Mouse (Mus musculus) embryo, embryonic 11.5 days (tissue): ENCODE results near the gene Pgbd5.
A peak's percentile ranks its signal among the peaks of the same experiment; 100 is the strongest.

Source experiments
- DNase-seq: peaks from one replicate; pipeline ENCODE4 v3.0.0-alpha.2; 2012; ENCODE audit warnings: low read depth, low spot score

Gene Pgbd5

DNA sequence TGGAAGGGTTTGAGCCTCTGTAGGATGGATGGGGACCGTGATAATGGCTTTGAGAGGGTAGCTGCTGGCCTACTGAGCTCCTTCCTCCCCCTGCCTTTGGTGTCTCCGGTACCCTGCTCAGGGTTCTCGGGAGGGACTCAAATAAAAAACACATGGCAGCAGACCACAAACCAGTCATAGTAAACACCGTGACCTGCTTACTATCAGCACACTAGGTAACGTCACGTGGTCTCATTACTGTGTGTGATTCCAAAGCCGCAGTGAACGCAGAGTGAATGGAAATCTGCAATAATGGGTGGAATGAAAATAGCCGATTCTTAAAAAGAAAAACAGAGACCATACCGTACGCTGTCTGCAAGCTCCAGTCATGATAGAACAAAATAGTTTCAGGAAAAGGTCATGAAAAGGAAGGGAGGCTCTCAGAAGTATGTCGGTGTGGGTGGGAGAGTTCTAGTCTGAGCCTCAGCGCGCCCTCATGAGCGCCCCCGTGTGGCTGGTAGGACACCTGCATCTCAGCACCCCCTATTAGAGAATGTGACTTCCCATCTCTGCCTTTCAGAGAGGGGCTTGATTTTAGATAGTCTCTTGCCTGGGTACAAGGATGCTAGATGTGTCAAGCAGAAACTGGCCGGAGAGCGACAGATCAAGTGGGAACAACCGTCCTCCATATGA is 92.5 kb downstream of the Pgbd5 start:
- peak; percentile 55 for DNase-seq

DNA sequence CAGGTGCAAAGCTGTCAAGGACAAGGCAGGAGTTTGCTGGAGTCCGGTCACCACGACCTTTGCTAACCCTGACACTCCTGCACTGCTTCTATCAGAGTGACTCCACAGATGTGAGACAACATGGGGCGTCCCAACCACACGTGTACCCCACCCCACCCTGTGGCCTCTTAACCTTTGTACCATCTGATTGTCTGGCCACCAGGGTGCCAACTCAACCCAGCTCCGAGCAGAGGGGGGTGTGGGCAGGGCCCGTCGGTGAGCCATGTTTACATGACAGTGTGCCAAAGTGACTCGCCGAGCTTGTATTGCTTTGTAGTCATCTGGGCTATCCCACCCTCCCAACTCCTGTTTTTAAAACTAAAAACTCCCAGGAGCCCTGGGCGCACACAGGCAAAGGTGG is 94.4 kb downstream of the Pgbd5 start:
- DNase-seq = no peak

DNA sequence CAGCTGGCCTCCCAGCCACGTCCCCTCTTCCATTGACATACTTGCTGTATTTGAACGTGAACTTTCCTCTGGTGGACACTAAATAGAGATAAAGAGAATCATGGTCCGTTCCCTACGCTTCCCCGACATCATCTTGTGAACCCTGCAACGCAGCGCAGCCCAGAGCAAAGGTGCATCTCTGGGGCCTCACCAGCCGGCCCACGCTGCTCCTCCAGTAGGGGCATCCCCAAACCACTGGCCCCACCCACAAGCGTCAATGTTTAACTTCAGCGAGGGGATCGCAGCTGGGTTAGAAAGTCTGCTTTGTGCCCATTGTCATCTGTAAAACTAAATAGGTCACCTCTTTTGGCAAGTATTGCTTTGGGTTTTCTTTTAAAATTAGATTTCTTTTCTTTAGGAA is 95.5 kb downstream of the Pgbd5 start:
- no peak for DNase-seq

DNA sequence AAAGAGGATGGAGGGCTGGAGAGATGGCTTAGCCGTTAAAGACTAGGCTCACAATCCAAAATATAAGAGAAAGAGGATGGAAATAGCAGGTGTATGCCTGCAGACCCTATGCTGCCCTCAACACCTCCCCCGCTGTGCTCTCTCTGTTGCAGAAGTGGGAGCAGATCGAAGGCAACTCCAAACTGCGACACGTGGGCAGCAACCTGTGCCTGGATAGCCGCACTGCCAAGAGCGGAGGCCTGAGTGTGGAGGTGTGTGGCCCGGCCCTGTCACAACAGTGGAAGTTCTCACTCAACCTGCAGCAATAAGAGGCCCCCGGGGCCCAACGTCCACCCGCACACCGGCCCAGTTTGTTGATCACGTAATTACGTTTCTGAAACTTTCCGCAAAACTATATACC is 96.3 kb downstream of the Pgbd5 start:
- no peak for DNase-seq

DNA sequence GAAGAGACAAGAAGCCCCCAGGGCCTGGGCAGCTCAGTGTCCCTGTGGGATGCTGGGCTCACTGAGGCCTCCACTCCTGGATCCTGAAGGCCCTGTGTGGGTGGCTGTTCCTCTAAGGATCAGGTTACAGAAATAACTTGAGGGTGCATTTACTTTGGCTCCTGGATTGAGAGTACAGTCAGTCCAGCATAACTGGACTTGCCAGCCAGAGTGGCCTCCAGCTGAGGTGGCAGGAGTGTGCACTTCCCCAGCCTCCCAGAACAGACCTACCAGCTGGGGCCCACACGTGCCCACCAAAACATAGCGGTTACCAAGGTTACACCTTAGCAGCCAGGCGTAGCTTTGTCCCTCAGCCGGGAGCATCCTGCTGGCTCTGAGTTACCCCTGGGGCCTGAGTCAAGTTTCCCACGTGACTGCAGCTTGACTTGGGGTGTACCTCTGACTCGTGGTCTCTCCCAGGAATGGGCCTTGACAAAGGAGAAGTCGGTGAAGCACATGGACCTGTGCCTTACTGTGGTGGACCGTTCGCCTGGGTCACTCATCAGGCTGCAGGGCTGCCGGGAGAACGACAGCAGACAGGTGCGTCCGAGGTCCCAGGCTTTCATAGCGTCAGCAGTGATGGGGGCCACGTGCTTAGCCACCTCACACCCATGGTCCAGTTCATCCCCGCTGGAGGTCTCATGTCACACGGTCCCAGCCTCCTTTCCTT is 98.9 kb downstream of the Pgbd5 start:
- DNase-seq = no peak

DNA sequence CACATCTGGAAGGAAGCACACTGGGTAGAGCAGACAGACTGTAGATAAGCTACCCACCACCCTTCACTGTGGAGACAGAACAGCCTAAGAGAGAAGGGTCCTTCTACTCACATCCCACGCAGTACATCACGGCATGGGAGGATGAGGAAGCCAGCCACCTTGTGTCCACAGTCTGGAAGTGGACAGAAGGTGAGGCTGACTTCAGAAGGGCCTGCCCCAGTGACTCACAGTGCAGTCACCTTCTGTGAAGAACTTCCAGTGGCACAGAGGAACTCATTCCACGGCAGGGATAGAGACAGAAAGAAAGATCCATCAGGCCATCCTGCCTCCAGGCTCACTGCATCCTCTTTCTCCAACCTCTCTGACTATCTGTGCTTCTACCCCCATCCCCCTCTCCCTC is 99.7 kb downstream of the Pgbd5 start:
- DNase-seq = no peak

DNA sequence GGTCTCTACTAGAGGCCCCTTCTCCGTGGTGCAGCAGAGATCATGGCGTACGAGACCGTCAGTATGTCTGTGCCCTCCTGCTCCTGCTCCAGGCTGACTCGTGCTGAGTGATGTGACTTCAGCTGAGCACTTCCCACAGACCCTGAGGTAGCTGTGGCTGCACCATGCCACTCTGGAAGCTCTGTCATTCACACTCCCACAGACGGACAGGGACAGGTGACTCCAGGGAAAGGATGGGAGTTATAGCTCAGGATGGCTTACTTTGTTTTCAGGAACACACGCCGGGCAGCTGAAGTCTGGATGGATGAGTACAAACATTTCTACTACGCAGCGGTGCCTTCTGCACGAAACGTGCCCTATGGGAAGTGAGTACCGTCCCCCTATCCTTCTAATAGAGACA is 103.2 kb downstream of the Pgbd5 start:
- no peak for DNase-seq

DNA sequence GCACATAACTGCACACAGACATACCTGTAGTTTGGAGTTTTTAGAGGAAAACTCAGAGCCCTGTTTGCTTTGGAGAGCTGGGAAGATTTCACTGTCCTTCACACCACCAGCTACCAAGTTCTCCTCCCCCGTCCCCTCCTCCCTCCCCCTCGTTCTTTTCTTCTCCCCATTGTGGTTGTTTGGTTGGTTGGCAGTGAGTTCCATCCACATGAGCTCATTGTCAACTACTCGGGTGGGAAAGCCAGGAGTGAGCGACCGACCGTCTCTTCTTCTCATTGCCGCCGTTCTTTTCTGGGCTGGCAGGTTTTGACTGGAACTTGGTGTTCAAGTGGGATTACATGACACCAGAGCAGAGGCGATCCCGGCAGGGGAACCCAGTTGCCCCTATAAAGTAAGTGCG is 107.8 kb downstream of the Pgbd5 start:
- no peak for DNase-seq

DNA sequence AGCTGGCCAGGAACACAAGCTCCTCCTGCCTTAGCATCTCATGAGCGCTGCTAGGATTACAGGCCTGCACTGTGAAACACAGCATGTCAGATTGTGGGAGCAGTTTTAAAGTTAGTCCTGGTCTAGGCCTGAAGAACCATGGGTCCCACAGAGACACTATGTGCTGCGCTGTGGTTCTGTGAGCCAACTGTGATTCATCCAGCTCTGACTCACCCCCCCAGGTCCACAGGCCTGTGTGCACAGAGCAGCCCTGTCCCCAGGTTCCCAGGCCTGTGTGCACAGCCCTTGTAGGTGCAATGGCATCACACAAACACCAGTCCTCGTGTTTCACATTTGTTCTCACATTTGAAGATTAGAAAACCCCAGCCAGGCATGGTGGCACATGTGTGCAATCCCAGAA is 108.4 kb downstream of the Pgbd5 start:
- no peak for DNase-seq

DNA sequence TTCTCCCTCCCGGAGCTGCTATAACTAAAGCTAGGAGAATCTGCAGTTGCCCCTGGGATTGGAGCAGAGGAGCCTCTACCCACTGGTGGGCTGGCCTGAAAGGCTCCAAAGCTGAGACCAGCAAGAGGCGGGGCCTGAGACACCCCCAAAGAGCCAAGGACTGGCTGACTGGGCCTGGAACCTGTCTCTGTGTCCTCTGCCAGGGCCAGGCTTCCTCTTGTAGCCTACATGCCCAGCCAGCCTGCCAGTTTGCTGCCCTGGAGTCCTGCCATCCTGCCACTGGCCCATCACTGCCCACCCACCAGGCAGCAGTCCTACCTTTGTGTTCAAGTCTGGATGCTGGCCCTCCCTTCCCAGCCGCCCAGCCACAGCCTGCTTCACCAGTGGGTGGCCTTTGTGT is 109.0 kb downstream of the Pgbd5 start:
- no peak for DNase-seq

DNA sequence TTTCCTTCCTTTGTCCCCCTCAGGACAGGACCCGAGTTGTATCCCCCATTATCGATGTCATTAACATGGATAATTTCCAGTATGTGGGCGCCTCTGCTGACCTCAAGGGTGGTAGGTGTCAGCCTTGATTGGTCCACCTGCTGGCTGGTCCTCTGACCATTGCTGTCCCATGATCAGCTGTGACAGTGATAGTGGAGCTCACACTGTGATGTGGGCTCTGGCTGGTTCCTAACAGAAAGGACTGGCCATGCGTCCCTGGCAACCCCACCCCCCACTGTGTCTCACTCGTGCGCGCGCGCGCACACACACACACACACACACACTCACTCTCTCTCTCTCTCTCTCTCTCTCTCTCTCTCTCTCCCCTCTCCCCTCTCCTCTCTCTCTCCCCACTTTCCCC is 109.8 kb downstream of the Pgbd5 start:
- DNase-seq = no peak

DNA sequence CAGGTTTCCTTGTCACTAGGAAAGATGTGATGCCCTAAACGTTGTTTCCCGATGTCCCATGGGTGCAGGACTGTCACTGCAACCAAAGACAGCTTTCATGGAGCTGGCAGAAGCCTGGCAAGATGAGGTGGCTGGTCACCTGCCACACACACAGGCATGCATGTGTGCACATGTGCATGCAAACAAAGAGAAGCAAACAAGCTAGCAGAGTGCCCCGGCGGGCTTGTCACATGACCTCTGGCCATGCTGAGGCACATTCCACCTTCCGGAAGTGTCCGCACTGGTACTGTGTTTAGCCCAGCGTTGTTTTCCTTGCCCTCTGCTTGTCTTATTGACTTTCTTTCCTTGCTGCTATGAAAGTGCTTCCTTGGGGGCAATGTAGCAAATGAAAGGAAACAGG is 111.2 kb downstream of the Pgbd5 start:
- no peak for DNase-seq

DNA sequence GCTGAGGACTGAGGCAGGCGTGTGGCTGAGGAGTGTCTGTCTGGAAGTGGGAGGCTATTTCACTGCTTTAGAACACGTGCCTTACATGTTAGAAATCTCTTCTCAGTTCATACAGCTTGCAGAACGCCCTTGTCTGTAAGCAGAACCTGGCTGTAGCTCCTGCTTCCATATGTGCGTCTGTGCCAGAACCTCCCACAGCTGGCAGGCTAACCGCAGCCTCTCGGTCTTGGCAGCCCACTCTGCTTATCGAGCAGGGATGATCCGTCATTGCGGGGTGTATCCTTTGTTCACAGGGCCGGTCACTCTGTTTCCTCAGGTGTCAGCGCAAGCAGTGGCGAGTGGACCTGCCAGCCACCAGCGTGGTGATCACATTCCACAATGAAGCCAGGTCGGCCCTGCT is 116.1 kb downstream of the Pgbd5 start:
- no peak for DNase-seq

DNA sequence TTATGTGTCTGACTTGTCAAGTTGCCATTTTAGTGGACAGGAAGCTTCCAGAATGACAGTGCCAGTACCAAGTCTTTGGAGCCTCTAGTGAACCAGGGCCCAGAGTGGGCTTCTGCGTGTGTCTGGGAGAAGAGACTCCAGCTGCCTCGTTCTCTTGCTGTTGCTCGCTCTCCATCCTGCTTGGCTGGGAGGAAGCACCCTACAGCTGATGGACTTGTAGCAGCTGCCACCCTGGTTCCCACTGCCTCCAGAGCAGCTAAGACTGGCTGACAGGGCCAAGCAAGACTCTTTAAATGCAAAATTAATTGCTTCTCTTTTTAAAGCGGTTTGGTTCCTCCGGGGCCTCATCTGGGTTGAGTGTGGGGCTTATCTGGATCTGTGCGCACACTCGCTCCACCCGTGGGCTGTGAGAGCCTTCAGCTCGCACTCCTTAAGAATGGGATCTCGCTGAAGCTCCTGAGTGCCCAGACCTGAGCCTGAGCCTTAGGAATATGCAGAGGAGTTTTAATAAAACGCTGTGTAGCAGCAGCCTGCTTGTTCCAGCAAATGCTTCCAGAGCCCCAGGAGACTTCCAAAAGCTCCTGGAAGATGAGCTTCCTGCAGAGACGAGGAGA is 118.1 kb downstream of the Pgbd5 start:
- DNase-seq = no peak

DNA sequence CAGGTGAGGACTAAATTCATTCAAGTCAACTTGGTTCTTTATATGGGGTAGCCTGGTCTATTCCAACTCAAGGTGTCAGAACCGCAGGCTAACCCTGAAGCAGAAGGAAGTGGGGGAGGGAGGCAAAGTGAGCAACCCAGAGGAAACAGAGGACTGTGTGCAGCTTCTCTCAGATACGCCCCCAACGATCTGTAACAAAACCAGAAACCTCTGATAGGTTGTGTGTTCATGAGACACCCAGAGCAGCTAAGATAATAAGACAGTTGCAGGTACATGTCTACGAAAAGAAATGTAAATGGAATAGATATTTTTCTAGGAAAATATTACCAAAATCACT is 120.2 kb downstream of the Pgbd5 start:
- no peak for DNase-seq
